Mouse (Mus musculus): ENCODE data around the gene Fgf15.
"Not testable (repeated sequence)": the region's sequence is repeated elsewhere in the genome, so short reads cannot be mapped to it uniquely, and the experiment has no call there.

The Fgf15 gene

DNA sequence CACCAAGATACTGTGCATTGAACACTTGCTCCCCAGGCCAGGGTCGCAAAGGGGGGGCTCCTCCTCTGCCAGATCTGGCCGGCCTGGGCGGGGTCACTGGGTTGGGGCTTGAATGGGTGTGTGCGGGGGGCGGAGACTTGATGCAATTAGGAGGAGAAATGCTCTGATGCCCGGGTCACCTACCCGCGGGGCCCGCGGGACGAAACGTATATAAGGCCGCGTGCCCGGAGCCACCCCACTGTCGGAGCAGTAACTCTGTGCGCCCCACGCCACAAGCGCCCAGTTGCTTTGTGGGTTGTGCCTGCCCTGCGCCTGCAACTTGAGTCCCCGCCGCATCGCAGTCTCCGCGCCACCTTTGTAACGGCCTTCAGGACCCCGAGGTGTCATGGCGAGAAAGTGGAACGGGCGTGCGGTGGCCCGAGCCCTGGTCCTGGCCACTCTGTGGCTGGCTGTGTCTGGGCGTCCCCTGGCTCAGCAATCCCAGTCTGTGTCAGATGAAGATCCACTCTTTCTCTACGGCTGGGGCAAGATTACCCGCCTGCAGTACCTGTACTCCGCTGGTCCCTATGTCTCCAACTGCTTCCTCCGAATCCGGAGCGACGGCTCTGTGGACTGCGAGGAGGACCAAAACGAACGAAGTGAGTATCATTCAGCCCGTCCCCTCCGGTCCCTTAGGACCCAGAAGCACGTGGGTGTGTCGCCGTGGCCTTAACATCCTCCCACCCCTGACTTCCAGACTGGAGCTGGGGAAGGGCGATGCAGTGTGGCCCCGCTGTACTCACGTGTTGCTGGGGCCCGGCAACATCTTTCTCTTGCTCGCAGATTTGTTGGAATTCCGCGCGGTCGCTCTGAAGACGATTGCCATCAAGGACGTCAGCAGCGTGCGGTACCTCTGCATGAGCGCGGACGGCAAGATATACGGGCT lies at the start of gene Fgf15:
Fgf15 (plus strand) TSS at position 238 of the 925 bp plus-strand sequence.
- DNase-seq, result no peak

DNA sequence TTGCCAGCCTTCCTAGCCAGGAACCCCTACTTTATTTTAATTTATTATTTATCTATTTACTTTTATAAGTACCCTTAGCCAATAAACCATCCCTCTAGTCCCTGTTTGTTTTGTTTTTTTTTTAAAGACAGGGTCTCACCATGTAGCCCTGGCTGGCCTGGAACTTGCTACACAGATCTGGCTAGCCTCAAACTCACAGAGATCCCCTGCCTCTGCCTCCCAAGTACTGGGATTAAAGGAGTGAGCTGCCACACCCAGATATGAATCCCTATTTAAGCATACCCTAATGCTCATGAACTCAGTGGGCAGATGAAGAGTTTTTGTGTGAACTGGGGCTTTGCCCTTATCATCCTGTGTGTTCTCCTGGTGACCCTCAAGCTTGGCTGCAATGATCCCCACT lies 49.3 kb upstream of the Fgf15 start, which contains the start of gene Fgf4:
Fgf4 (plus strand) TSS at position 301 of the 400 bp plus-strand sequence.
- DNase-seq, result no peak

DNA sequence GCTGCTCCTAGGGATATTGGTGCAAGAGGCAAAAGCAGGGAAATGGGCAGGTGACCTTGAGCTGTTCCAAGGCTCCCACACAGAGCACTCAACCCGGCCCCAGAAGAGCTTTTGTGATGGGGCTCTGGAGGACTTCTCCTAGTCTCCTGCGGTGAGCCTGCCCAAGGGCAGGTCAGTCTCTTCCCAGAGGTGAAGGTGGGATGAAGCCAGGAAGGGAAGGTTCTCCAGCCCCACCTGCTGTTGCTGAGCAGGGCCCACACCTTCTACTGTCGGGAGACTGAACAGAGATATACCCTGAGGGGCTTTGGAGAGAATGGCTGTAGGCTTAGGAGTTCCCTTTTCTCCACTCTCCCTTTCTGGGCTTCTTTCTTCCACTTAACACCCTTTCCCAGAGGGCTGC lies 45.0 kb upstream of the Fgf15 start:
- DNase-seq, result no peak

- DNase-seq, result no peak
These were observed 41.4 kb upstream of the Fgf15 start for GRCm38 (mm10) chr7:144854966-144855365.

GRCm38 (mm10) chr7:144857158-144857557 lies 39.2 kb upstream of the Fgf15 start:
- DNase-seq, result no peak

GRCm38 (mm10) chr7:144857826-144858342 lies 38.4 kb upstream of the Fgf15 start:
- no peak for DNase-seq

DNA sequence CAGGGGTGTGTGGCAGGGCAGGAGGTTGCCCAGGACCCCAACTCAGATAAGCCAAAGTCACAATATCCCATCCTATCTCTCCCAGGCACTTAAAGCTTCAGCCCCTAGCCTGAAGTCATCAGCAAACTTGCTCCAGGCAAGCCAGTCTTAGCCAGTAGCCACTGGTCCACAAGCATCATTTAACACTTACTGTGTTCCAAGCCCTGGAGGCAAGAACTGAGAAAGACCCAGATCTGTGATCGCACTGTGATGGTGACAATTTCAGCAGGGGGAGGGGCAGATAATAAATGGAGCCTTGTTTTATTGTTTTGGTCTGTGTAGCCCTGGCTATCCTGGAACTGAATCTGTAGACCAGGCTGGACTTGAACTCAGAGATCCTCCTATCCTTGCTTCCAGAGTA lies 37.6 kb upstream of the Fgf15 start:
- no peak for DNase-seq

- DNase-seq, result no peak
These were observed 35.1 kb upstream of the Fgf15 start for GRCm38 (mm10) chr7:144861056-144861768.

- DNase-seq, result no peak
These were observed 34.6 kb upstream of the Fgf15 start for GRCm38 (mm10) chr7:144861769-144862070.

GRCm38 (mm10) chr7:144862126-144862525 lies 34.2 kb upstream of the Fgf15 start:
- DNase-seq, result no peak

- DNase-seq, result no peak
These were observed 33.6 kb upstream of the Fgf15 start for GRCm38 (mm10) chr7:144862712-144863111.

GRCm38 (mm10) chr7:144863196-144863595 lies 33.1 kb upstream of the Fgf15 start:
- DNase-seq, result no peak

- DNase-seq, result no peak
These were observed 32.1 kb upstream of the Fgf15 start for GRCm38 (mm10) chr7:144864160-144864670.

- no peak for DNase-seq
These were observed 29.2 kb upstream of the Fgf15 start for GRCm38 (mm10) chr7:144867161-144867560.

DNA sequence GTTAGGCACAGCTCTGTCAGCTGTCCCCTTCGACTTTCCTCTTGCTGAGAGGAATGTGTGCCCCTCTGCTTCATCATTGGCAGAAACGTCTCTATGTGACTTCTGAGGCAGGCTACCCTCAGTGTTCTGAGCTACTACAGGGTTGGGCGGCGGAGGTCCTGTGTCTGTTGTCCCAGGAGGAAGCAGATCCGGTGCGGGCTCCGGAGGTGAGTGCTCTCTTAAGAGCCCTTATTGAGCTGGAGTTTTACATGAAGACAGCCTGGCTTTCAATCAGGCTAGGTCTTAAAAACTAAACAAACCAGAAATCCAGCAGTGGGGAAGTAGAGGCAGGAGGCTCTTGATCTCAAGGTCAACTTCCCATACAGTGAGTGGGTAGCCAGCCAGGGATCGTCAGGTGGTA lies 28.7 kb upstream of the Fgf15 start:
- no peak for DNase-seq

GRCm38 (mm10) chr7:144872420-144872819 lies 23.9 kb upstream of the Fgf15 start:
- no peak for DNase-seq

DNA sequence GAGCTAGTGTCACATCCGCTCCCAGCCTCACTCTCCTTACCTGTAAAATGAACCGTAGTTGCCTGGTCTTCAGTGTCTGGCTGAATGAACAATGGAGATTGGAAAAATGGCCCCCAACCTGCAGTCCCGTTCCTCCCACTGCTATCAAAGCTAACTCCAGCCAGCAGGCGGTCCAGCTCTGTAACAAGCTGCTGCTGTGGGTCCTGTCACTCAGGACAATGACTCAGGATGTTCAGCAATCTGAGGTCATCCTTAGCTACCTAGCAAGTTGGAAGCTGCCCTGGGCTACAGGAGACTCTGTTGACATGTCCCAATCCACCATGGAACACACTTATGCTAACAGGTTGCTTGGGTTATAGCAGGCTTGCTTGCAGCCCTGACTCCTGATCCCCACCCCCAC lies 23.2 kb upstream of the Fgf15 start:
- DNase-seq, result no peak

- DNase-seq, result no peak
These were observed 22.1 kb upstream of the Fgf15 start for GRCm38 (mm10) chr7:144874226-144874625.

DNA sequence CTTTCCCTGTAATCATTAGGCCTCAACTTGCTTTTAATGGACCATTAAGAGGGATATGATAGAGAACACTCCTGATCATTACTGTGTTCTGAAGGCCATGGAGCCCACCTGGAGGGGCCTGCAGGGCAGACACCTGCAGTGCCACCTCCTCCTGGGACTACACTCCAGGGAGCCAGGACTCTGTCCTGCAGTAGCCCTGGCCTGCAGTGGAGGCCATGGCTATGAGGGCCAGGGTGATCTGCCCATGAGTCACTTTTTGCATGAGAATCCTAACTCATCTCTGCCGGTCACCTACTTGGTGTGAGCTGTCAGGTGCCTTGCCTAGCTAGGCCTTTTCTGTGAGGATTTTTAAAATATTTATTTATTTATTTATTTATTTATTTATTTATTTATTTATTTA lies 17.9 kb upstream of the Fgf15 start:
- DNase-seq, result no peak

GRCm38 (mm10) chr7:144883106-144883505 lies 13.2 kb upstream of the Fgf15 start:
- DNase-seq, result no peak

DNA sequence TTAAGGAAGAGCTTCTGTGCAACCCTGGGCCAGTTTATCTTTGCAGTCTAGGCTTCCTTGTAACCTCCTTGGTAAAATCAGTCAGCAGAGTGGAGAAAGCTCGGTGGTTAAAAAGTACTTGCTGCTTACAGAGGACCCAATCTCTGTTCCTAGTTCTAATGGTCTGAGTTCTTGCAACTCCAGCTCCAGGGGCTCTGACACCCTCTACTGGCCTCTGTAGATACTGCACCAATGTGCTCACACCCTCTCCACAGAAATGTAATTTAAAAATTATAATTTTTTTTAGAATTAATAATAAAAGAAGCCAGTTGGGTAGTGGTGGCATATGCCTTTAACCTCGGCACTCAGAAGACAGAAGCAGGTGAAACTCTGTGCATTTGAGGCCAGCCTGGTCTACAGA lies 8.7 kb upstream of the Fgf15 start:
- DNase-seq, result no peak

- DNase-seq, result no peak
These were observed 7.6 kb upstream of the Fgf15 start for GRCm38 (mm10) chr7:144888564-144889299.

DNA sequence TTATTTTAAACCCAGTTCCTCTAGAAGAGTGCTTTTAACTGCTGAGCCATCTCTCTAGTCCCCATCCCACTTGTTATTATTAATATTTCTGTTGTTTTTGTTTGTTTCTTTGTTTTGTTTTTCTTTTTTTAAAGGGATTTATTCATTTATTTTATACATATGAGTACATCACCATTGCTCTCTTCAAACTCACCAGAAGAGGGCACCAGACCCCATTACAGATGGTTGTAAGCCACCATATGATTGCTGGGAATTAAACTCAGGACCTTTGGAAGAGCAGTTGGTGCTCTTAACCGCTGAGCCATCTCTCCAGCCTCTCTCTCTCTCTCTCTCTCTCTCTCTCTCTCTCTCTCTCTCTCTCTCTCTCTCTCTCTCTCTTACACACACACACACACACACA lies 5.7 kb upstream of the Fgf15 start:
- DNase-seq, result not testable (repeated sequence)

Data from spleen, adult 18-20 months (tissue).